Mouse (Mus musculus) midbrain, embryonic 12.5 days (tissue): ENCODE measurements around the gene Irak1bp1. TPM values are rescaled to one million over a fixed set of nuclear protein-coding genes. Genes with fewer than 3 reads are reported as not detected.

Experiments used
- ATAC-seq: fragments of 200-750 bp; cut with Nextera tagmentation; 2 replicates; pipeline ENCODE4 v1.8.0; 2017; ENCODE audit warnings: low read depth, moderate TSS enrichment, moderate library complexity; ENCODE audit not compliant: low FRiP score
- H3K27ac ChIP-seq: fragments of 300-500 bp; sonication (generic); replicated peaks from 2 replicates; pipeline ENCODE4 v1.5.1; 2016; ENCODE audit warnings: mild to moderate bottlenecking
- H3K27me3 ChIP-seq: fragments of 300-500 bp; sonication (generic); 2 replicates; pipeline ENCODE4 v1.6.1; 2016; ENCODE audit warnings: mild to moderate bottlenecking
- H3K36me3 ChIP-seq: fragments of 300-500 bp; sonication (generic); 2 replicates; pipeline ENCODE4 v1.6.1; 2016
- H3K4me1 ChIP-seq: fragments of 300-500 bp; sonication (generic); 2 replicates; pipeline ENCODE4 v1.6.1; 2016
- H3K4me2 ChIP-seq: fragments of 300-500 bp; sonication (generic); replicated peaks from 2 replicates; pipeline ENCODE4 v1.6.1; 2016; ENCODE audit warnings: mild to moderate bottlenecking, moderate library complexity
- H3K4me3 ChIP-seq: fragments of 300-500 bp; sonication (generic); 2 replicates; pipeline ENCODE4 v1.5.1; 2016; ENCODE audit warnings: mild to moderate bottlenecking
- H3K9ac ChIP-seq: fragments of 300-500 bp; sonication (generic); replicated peaks from 2 replicates; pipeline ENCODE4 v1.6.1; 2016; ENCODE audit warnings: mild to moderate bottlenecking, moderate library complexity
- H3K9me3 ChIP-seq: fragments of 300-500 bp; sonication (generic); 2 replicates; pipeline ENCODE4 v1.6.1; 2016; ENCODE audit warnings: mild to moderate bottlenecking
- WGBS: fragments of 180-500 bp; shearing (Covaris S2); methylation state at CpG from one replicate; pipeline ENCODE4 v1.1.7; 2016; 5-methylcytosine and 5-hydroxymethylcytosine counted together
- polyA plus RNA-seq: library from polyadenylated mRNA; unstranded; fragments of >200 nt; fragmentation: Nextera tagmentation; extraction: Ambion mirVana; gene quantifications from 2 replicates; pipeline ENCODE4 v1.2.1, GENCODE M21; 2016

Irak1bp1 gene
- polyA plus RNA-seq, 1 experiment from 2014 or later: 22.5 TPM

DNA sequence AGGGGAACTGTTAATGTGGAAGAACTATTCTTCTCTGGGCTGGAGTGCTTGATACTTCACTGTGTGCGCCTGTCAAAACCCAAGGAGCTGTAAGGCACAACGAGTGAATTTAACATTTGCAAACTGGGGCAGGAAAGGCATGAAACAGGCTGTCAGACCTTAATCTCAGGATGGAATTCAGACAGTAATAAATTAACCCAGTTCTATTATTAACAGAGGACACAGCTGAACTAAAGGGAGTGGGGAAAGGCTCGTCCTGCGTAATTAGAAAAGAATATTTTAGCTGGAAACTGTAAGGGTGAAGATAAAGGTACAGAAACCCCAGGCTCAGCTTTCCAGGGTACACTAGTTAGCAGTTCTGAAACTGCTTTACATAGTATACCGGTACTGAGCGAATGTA lies 6.6 kb downstream of the Irak1bp1 start:
- no peak overlapping the region for H3K4me2 ChIP-seq
- H3K4me3 ChIP-seq: no peak overlapping the region
- peaks cover 5% of the 10 kb centered on the region; the same call in 1 of the 2 replicates for H3K36me3 ChIP-seq
- H3K27me3 ChIP-seq: no peaks in the 10 kb centered on the region
- H3K9me3 ChIP-seq: no peaks in the 10 kb centered on the region
- no peak overlapping the region for H3K9ac ChIP-seq
- H3K27ac ChIP-seq: no peak overlapping the region
- ATAC-seq: no peak; the same call in 1 of the 2 replicates
- WGBS: 86% methylated on average over 6 of the region's 6 CpGs
- peaks cover 1% of the 10 kb centered on the region; the same call in 1 of the 2 replicates for H3K4me1 ChIP-seq

GRCm38 (mm10) chr9:82842671-82843070 lies 13.3 kb downstream of the Irak1bp1 start:
- no peaks in the 10 kb centered on the region for H3K4me1 ChIP-seq
- H3K9ac ChIP-seq: no peak overlapping the region
- H3K27me3 ChIP-seq: no peaks in the 10 kb centered on the region
- ATAC-seq: no peak
- H3K4me3 ChIP-seq: no peak overlapping the region
- H3K9me3 ChIP-seq: no peaks in the 10 kb centered on the region
- no peak overlapping the region for H3K27ac ChIP-seq
- peaks cover 15% of the 10 kb centered on the region; the same call in 1 of the 2 replicates for H3K36me3 ChIP-seq
- no peak overlapping the region for H3K4me2 ChIP-seq
- WGBS: 95% methylated on average over 4 of the region's 4 CpGs

DNA sequence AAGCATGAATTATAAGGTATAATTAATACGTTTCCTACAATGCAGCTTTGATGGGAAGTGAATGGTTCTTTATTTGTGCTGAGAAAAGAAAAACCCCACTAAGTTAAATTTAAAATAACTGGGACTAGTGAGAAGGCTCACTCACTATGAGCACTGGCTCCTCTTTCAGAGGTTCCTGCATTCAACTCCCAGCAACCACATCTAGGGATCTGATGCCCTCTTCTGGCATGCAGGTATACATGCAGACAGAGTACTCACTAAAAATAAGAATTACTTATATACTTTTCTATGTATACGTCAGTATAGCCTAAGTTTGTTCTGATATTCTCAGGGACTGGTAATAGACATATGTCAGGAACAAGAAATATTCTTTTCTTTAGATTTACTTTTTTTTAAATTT lies 24.7 kb downstream of the Irak1bp1 start:
- H3K4me2 ChIP-seq: no peak overlapping the region
- no peak overlapping the region for H3K4me3 ChIP-seq
- no peaks in the 10 kb centered on the region for H3K27me3 ChIP-seq
- no peak overlapping the region for H3K27ac ChIP-seq
- 50% methylated on average over 2 of the region's 2 CpGs for WGBS
- no peaks in the 10 kb centered on the region for H3K36me3 ChIP-seq
- no peak overlapping the region for H3K9ac ChIP-seq
- H3K4me1 ChIP-seq: no peaks in the 10 kb centered on the region
- no peaks in the 10 kb centered on the region for H3K9me3 ChIP-seq
- peak; percentile 44; the same call in 1 of the 2 replicates for ATAC-seq

DNA sequence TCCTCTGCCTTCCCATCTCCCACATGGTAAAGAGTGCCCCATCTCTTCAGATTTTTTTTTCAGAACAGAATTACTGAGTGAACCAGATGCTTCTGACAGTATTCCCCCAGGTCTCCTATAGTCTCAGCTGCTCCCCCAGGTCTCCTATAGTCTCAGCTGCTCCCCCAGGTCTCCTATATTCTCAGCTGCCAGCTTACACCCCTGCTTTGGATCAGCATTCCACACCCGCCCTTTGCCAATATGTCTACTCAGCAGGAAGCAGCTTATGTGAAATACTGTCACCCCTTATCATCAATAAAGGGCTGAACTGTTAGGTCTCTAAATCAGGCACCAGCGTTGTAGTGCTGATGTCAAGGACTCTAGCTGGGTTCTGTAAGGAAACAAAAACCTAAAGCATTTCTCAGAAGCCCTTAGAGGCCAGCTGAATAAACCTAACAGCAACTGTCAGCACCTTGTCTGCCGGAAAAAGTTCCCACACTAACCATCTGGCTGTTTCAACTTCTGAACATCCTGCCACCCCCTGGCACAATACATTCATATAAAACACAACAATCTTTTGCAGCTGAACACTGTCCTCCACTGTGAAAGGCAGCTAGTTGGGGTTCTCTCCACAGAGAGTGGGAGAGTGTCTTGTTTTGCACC lies 25.8 kb downstream of the Irak1bp1 start:
- H3K4me1 ChIP-seq: no peaks in the 10 kb centered on the region
- WGBS: 42% methylated on average over 3 of the region's 3 CpGs
- H3K9ac ChIP-seq: no peak overlapping the region
- H3K4me2 ChIP-seq: no peak overlapping the region
- H3K27me3 ChIP-seq: no peaks in the 10 kb centered on the region
- no peak overlapping the region for H3K4me3 ChIP-seq
- H3K9me3 ChIP-seq: no peaks in the 10 kb centered on the region
- no peak for ATAC-seq
- H3K27ac ChIP-seq: no peak overlapping the region
- H3K36me3 ChIP-seq: no peaks in the 10 kb centered on the region

GRCm38 (mm10) chr9:82856241-82856640 lies 26.9 kb downstream of the Irak1bp1 start:
- ATAC-seq: no peak
- Histone ChIP-seq H3K4me1 (no peaks in the 10 kb centered on the region), H3K36me3 (no peaks in the 10 kb centered on the region), H3K27me3 (no peaks in the 10 kb centered on the region), H3K4me3 (no peak overlapping the region), H3K9me3 (no peaks in the 10 kb centered on the region), H3K27ac (no peak overlapping the region), H3K4me2 (no peak overlapping the region), H3K9ac (no peak overlapping the region)
- 87% methylated on average over 4 of the region's 4 CpGs for WGBS

DNA sequence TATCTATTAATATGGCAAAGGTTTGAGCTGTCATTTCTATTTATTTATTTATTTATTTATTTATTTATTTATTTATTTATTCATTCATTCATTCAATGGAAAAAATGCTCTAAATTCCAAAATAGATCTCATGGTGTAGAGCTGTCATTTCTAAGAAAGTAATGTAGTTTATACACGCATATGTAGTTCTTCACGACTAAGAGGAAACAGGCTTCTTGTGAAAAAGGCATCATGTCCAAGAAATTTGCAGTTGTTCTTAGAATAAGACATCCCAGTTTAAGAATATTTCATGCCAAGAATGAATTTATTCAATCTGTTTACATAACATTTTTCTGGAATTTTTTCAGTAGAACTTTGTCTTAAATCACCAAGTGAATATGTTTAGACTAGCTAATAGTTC lies 31.5 kb downstream of the Irak1bp1 start:
- Histone ChIP-seq H3K36me3 (no peaks in the 10 kb centered on the region), H3K27me3 (no peaks in the 10 kb centered on the region), H3K27ac (no peak overlapping the region), H3K4me2 (no peak overlapping the region), H3K4me3 (no peak overlapping the region), H3K9me3 (no peaks in the 10 kb centered on the region), H3K9ac (no peak overlapping the region), H3K4me1 (no peaks in the 10 kb centered on the region)
- 96% methylated on average over 2 of the region's 2 CpGs for WGBS
- no peak for ATAC-seq

DNA sequence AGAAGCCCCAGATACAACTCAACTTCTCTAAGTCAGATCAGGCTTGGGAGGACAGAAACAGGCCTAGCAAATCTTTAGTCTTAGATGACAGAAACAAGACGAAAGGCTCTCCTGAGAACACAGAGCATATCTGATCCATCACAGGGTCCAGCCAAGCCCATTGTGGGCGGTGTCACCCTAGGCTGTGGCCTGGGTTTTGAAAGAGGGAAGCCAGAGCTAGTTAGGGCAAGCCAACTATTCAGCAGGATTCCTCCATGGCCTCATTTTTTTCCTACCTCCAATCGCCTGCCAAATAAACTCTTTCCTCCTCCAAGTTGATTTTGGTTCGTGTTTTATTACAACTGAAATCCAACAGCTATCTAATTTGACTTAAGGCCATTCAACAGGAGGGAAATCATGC lies 32.0 kb downstream of the Irak1bp1 start:
- Histone ChIP-seq H3K4me2 (no peak overlapping the region), H3K4me3 (no peak overlapping the region), H3K36me3 (no peaks in the 10 kb centered on the region), H3K27me3 (no peaks in the 10 kb centered on the region), H3K27ac (no peak overlapping the region), H3K9me3 (no peaks in the 10 kb centered on the region), H3K9ac (no peak overlapping the region), H3K4me1 (no peaks in the 10 kb centered on the region)
- WGBS: 90% methylated on average over 4 of the region's 4 CpGs
- ATAC-seq: no peak

- Histone ChIP-seq H3K4me1 (no peaks in the 10 kb centered on the region), H3K27ac (no peak overlapping the region), H3K4me3 (no peak overlapping the region), H3K9me3 (no peaks in the 10 kb centered on the region), H3K4me2 (no peak overlapping the region), H3K27me3 (no peaks in the 10 kb centered on the region), H3K9ac (no peak overlapping the region), H3K36me3 (no peaks in the 10 kb centered on the region)
- WGBS: 89% methylated on average over 3 of the region's 3 CpGs
- no peak for ATAC-seq
These were observed 32.6 kb downstream of the Irak1bp1 start for GRCm38 (mm10) chr9:82861775-82862430.

GRCm38 (mm10) chr9:82866121-82866520 lies 36.8 kb downstream of the Irak1bp1 start:
- Histone ChIP-seq H3K4me3 (no peak overlapping the region), H3K9ac (no peak overlapping the region), H3K27ac (no peak overlapping the region), H3K9me3 (no peaks in the 10 kb centered on the region), H3K27me3 (no peaks in the 10 kb centered on the region), H3K4me1 (no peaks in the 10 kb centered on the region), H3K4me2 (no peak overlapping the region), H3K36me3 (peaks cover 15% of the 10 kb centered on the region)
- WGBS: 95% methylated on average over 1 of the region's 1 CpGs
- ATAC-seq: no peak

DNA sequence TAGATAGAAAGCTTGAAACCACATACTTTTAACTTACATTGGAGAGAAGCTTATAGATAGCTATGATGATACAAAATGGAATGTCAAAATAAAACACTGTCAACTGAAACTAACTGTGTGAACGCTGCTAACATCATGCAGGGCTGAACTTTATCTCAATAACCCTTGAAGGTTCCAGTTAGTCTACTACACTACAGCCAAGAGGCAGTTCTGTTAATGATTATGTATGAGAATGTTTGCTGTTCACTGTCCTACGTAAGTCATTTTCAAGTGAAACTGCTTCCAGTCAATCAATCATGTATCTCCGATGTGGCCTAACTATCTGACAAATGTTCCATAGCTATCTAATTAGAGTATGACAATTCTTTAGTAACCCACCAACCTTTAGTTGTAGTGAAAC lies 38.4 kb downstream of the Irak1bp1 start:
- no peak overlapping the region for H3K27ac ChIP-seq
- H3K9ac ChIP-seq: no peak overlapping the region
- no peak overlapping the region for H3K4me2 ChIP-seq
- ATAC-seq: no peak
- 91% methylated on average over 3 of the region's 3 CpGs for whole genome bisulfite sequencing
- no peaks in the 10 kb centered on the region for H3K4me1 ChIP-seq
- H3K27me3 ChIP-seq: no peaks in the 10 kb centered on the region
- no peak overlapping the region for H3K4me3 ChIP-seq
- peaks cover 25% of the 10 kb centered on the region for H3K36me3 ChIP-seq
- H3K9me3 ChIP-seq: no peaks in the 10 kb centered on the region

- H3K9ac ChIP-seq: no peak overlapping the region
- no peak overlapping the region for H3K4me3 ChIP-seq
- WGBS: 98% methylated on average over 1 of the region's 1 CpGs
- H3K27ac ChIP-seq: no peak overlapping the region
- no peaks in the 10 kb centered on the region for H3K4me1 ChIP-seq
- H3K9me3 ChIP-seq: no peaks in the 10 kb centered on the region
- no peak for ATAC-seq
- H3K4me2 ChIP-seq: no peak overlapping the region
- H3K36me3 ChIP-seq: peaks cover 67% of the 10 kb centered on the region
- no peaks in the 10 kb centered on the region for H3K27me3 ChIP-seq
These were observed 47.7 kb downstream of the Irak1bp1 start for GRCm38 (mm10) chr9:82877078-82877477.

- Histone ChIP-seq H3K4me1 (no peaks in the 10 kb centered on the region), H3K4me2 (no peak overlapping the region), H3K4me3 (no peak overlapping the region), H3K36me3 (peaks cover 64% of the 10 kb centered on the region), H3K9ac (no peak overlapping the region), H3K27me3 (no peaks in the 10 kb centered on the region), H3K9me3 (no peaks in the 10 kb centered on the region), H3K27ac (no peak overlapping the region)
- no peak for ATAC-seq
These were observed 54.8 kb downstream of the Irak1bp1 start for GRCm38 (mm10) chr9:82884177-82884576.

GRCm38 (mm10) chr9:82888645-82889044 lies 59.3 kb downstream of the Irak1bp1 start:
- Histone ChIP-seq H3K9ac (no peak overlapping the region), H3K4me3 (no peak overlapping the region), H3K36me3 (peaks cover 53% of the 10 kb centered on the region), H3K4me2 (no peak overlapping the region), H3K27ac (no peak overlapping the region), H3K4me1 (no peaks in the 10 kb centered on the region), H3K27me3 (no peaks in the 10 kb centered on the region), H3K9me3 (no peaks in the 10 kb centered on the region)
- no peak for ATAC-seq
